Mouse (Mus musculus): ENCODE data around the gene Gm11096. TPM values are rescaled to one million over a fixed set of nuclear protein-coding genes. Genes with fewer than 3 reads are reported as not detected.
A peak's percentile ranks its signal among the peaks of the same experiment; 100 is the strongest.

The Gm11096 gene
- total RNA-seq (2021), result not detected

GRCm38 (mm10) chr17:81441463-81441862, at the start of gene Gm11096:
Gene Gm11096 (plus strand): TSS chr17:81441763.
- no peak for DNase-seq
- intact Hi-C loops (cut with DNase I), result no loop called here

DNA sequence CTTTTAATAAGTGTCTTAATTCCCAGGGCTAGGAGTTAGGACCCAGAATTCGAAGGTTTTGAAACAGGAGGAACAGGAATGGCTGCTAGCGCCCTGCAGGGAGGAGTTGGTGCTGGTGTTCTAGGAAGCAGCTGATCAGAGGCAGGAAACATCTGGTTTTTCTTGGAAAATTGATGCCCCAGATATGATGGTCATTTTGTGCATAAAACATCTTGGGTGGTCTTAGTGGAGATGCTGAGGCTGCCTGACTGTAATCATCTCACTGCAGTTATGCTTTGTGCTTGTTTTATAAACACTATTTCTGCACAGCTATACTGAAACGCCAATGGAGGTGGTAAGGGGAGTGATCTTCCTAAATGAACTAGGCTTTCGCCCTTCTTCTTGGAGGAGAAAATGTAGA, 48.5 kb upstream of the Gm11096 start:
- intact Hi-C loops (cut with DNase I), result no loop called here
- DNase-seq, result no peak

DNA sequence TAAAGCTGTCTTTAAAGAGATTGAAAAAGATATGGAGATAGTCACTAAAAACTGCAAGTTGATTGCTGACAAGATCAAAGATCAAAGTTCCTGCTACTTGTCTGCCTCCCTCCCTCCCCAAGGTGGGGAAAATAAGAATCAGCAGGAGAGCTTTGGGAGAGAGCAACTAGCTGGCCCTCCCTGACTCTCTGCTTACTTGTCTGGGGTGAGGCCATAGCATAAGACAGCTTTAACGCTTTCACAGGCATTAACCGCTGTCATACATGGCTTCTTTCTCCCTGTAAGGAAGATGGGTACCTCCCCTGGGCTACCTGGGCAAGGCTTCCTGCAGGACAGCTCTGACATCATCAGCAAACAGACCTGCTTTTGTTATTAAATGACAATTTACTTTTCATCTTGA, 47.4 kb upstream of the Gm11096 start:
- intact Hi-C loops (cut with DNase I), result no loop called here
- no peak for DNase-seq

- intact Hi-C loops (cut with DNase I), result no loop called here
- no peak for DNase-seq
These were observed 44.1 kb upstream of the Gm11096 start for GRCm38 (mm10) chr17:81397434-81397833.

DNA sequence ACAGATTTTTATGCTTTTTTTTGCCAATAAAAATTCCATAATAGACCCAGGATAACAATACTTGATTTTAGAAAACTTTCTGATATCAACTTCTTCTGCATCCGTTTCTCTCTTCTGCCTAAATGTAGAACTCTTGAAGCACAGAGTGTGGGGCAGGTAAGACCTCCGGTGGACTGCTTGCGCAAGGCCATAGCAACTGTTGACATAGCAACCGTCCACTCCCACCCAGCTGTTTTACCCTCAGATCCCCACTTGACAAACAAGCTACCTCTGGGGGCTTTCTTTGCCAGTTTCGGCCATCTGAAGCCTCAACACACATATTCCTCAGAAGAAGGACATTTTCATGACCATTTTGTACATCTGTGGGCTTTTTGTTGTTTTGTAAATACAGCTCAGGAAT, 41.2 kb upstream of the Gm11096 start:
- no peak for DNase-seq
- intact Hi-C loops (cut with DNase I), result no loop called here

- peak; percentile 77 to 80 for DNase-seq
- intact Hi-C loops (cut with DNase I), result no loop called here
These were observed 38.9 kb upstream of the Gm11096 start for GRCm38 (mm10) chr17:81402636-81403035.

DNA sequence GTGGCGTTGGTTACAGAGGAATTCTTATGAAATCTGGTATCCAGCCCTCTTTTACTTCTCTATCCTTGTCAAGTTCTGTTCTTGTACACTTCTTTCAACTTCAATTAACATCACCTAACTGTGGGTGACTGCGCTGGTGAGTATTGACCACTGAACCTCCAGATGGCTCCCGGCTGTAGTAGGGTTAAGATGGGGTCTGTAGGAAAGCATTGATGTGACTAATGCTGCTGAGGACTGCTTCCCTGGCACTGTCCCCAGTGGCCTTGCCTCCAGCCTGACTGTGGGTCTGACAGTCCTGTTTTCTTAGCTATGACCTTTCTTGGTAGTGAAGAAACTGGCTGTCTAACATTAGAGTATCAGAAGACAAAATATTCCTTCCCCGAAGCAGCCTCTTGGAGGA, 38.4 kb upstream of the Gm11096 start:
- intact Hi-C loops (cut with DNase I), result no loop called here
- peak; percentile 36 to 55 for DNase-seq

GRCm38 (mm10) chr17:81404225-81404624, 37.3 kb upstream of the Gm11096 start:
- no peak for DNase-seq
- intact Hi-C loops (cut with DNase I), result no loop called here

GRCm38 (mm10) chr17:81412736-81413135, 28.8 kb upstream of the Gm11096 start:
- no peak for DNase-seq
- intact Hi-C loops (cut with DNase I), result no loop called here

- intact Hi-C loops (cut with DNase I), result no loop called here
- no peak for DNase-seq
These were observed 25.0 kb upstream of the Gm11096 start for GRCm38 (mm10) chr17:81416361-81417114.

GRCm38 (mm10) chr17:81419802-81420459, 21.6 kb upstream of the Gm11096 start:
- no peak for DNase-seq
- intact Hi-C loops (cut with DNase I), result no loop called here

- intact Hi-C loops (cut with DNase I), result no loop called here
- DNase-seq, result no peak
These were observed 17.2 kb upstream of the Gm11096 start for GRCm38 (mm10) chr17:81424256-81424912.

- DNase-seq, result no peak
- intact Hi-C loops (cut with DNase I), result no loop called here
These were observed 14.3 kb upstream of the Gm11096 start for GRCm38 (mm10) chr17:81427245-81427644.

DNA sequence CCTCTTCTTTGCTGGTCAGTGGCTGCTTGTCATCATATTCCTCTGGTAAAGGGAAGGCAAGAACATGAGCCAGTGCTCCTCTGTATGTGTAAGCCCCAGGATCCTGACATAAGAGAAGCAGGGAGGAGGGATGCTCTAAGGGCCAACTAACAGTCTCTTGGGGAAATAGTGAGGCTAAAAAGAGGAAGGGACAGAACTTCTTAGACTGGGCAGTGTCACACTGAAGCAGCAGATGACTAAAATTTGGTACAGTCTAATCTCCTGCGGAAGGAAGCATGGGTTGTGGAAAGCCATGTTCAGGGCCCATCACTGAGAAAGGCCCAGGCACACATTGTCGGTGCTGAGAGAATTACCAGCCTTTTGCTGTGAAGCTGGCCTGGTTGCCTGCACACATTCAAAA, 8.8 kb upstream of the Gm11096 start:
- no peak for DNase-seq
- intact Hi-C loops (cut with DNase I), result no loop called here

DNA sequence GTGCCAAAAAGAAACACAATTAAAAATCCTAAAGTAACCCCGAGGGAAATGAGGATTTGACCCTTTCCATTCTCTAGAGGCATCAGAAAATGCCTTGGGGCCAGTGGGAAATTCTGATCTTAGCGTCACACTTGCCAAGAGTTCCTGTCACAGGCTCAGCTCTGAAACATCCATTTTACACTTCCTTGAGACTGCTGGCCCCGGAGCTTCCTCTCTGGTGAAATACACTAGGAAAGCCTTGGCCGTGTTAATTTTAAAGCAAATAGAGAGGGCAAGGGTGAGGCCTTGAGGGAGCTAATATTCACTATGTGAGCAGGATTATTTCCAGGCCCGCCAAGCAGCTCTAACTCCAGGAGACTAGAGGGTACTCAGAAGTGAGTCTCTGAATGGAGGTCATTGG, 8.4 kb upstream of the Gm11096 start:
- peak; percentile 15 to 37 for DNase-seq
- intact Hi-C loops (cut with DNase I), result no loop called here

DNA sequence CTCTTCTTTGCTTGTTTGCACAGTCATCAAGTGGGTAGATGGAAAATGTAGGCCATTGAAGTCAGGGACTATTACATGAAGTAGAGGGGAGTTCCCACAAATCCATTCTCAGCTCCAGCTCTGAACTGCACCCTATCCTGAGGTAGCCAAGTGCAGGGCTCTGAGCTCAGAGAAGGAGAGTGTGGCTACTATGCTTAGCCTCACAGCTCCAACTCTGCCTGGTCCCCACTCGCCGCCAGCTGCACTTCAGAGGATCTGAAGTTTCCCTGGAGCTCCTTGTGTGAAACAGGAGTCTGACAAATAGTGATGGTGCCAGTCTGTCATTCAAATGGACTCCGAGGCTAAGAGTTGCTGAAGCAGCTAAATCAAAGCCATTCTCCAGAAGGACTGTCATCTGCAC, 13.7 kb downstream of the Gm11096 start:
- intact Hi-C loops (cut with DNase I), result no loop called here
- DNase-seq, result no peak

DNA sequence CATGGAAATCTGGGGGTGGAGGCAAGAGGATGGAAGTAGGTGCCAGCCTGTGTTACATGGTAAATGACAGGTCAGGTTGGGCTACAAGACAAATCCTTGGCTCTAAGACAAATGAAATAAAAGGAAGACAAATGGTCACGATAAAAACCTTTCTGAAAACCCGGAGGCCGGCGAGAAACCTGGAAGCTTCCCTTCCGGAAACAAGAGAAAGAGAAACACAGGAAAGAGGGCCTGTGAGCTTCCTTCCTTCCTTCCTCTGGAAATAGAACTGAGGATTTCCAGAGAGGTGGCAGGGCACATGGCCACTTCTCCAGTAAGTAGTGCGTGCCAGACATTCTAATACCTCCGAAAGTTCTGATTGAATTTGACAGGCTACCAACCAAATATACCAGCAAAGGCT, 14.4 kb downstream of the Gm11096 start:
- DNase-seq, result no peak
- intact Hi-C loops (cut with DNase I), result no loop called here

- DNase-seq, result no peak
- intact Hi-C loops (cut with DNase I), result no loop called here
These were observed 17.8 kb downstream of the Gm11096 start for GRCm38 (mm10) chr17:81459379-81459778.

DNA sequence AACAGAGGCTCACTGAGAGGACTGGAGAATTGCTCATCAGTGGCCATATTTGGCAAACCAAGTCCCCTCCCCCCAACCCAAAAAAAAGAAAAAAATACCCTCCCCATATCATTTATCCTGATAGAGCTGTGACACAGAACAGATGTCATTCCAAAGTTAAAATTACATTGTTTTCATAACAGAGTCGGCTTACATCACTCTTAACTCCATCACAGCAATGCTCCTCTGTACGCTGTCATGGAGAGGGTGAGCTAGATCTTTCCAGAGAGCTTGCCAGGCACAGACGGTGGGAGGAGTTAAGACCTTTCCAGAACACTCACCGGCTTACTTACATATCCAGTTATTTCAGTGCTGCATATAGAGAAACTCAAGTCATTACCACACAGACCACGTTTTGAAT, 27.4 kb downstream of the Gm11096 start:
- DNase-seq, result peak; percentile 51 to 54
- intact Hi-C loops (cut with DNase I), result no loop called here

DNA sequence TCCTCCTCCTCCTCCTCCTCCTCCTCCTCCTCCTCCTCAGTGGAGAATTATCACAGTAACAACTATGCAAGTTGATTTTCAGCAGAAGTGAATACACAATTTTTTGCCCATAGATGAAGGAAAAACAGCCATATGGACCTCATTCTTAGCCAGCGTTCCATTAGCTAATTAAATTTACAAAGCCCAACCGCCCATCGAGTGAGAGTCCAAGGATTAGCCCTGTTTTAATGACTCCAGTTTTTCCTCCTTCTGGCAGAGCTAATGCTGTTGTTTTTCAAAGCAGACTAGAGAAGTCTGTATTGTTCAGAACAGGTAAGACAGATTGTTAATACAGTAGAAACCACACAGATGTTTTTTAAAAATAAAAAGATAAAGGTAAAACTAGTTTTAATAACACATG, 31.8 kb downstream of the Gm11096 start:
- no peak for DNase-seq
- intact Hi-C loops (cut with DNase I), result loop anchor here (10.0 kb wide), 1 partner anchor 279 kb away; no protein-coding TSS in a partner anchor

GRCm38 (mm10) chr17:81477420-81477819, 35.9 kb downstream of the Gm11096 start:
- no peak for DNase-seq
- intact Hi-C loops (cut with DNase I), result loop anchor here (2.0 to 10.0 kb wide), 2 partner anchors 283 to 309 kb away; no protein-coding TSS in a partner anchor

DNA sequence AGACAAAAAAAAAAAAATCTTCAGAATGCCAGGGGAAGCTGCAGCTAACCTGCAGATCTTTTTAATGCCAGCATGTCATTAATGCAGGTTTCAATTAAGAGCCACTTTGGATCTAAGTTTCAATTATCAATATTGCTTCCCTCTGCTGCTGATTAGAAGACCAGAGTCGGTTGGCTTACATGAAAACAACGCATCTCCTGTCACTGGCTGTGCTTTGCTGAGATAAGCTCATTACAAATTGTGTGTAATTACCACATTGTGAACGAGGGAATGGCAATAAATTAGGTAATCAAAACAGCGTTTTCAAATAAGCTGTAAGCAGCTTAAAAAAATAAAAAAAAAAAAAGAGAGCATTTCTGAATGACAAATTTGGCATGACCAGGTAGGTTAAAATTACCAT, 38.2 kb downstream of the Gm11096 start:
- no peak for DNase-seq
- intact Hi-C loops (cut with DNase I), result loop anchor here (10.0 kb wide), 1 partner anchor 285 kb away; no protein-coding TSS in a partner anchor

All from heart, postnatal 36 days (tissue).